Mouse (Mus musculus) bone marrow macrophage, adult 2 months (primary cell): Measurements from ENCODE around the gene Olfr67. TPM values are rescaled to one million over a fixed set of nuclear protein-coding genes. Genes with fewer than 3 reads are reported as not detected.
"Not testable (repeated sequence)": the region's sequence is repeated elsewhere in the genome, so short reads cannot be mapped to it uniquely, and the experiment has no call there.

Experiments used
- H3K27ac ChIP-seq: 2 replicates; pipeline ENCODE4 v1.5.1; 2012; ENCODE audit warnings: low read depth, low read length; ENCODE audit not compliant: insufficient read depth
- H3K4me1 ChIP-seq: 2 replicates; pipeline ENCODE4 v1.6.1; 2012; ENCODE audit warnings: low read length; ENCODE audit not compliant: control insufficient read depth, insufficient read depth
- H3K4me3 ChIP-seq: 2 replicates; pipeline ENCODE4 v1.5.1; 2012; ENCODE audit warnings: mild to moderate bottlenecking, low read length, moderate library complexity; ENCODE audit not compliant: insufficient read depth
- CTCF ChIP-seq: IDR thresholded peaks from 2 replicates; pipeline ENCODE4 v1.5.1; 2012; ENCODE audit warnings: low read depth, mild to moderate bottlenecking, low read length, moderate library complexity
- POLR2A ChIP-seq: IDR thresholded peaks from 2 replicates; pipeline ENCODE4 v1.6.1; 2012; ENCODE audit warnings: mild to moderate bottlenecking, low read depth, low read length, borderline replicate concordance
- polyA plus RNA-seq: library from polyadenylated mRNA; stranded (reverse); fragments of >200 nt; gene quantifications from 2 replicates; pipeline ENCODE4 v1.2.4, GENCODE M21; 2012; ENCODE audit not compliant: missing spikeins, insufficient read depth, insufficient read length

The Olfr67 gene
- polyA plus RNA-seq, 1 experiment, result not detected

GRCm38 (mm10) chr7:103812174-103812573 lies 20.6 kb upstream of the Olfr67 start:
- no peak for TF ChIP-seq POLR2A
- Histone ChIP-seq H3K27ac (no peak overlapping the region), H3K4me3 (no peak overlapping the region)

GRCm38 (mm10) chr7:103811223-103811845 lies 19.7 kb upstream of the Olfr67 start:
- H3K4me1 ChIP-seq, result no peaks in the 10 kb centered on the region
- H3K4me3 ChIP-seq, result no peak overlapping the region
- TF ChIP-seq CTCF, result no peak
- TF ChIP-seq POLR2A, result no peak
- no peak overlapping the region for H3K27ac ChIP-seq

More at GRCm38 (mm10) chr7:103812174-103812573, 20.6 kb upstream of the Olfr67 start:
- no peaks in the 10 kb centered on the region for H3K4me1 ChIP-seq

- H3K4me1 ChIP-seq, result no peaks in the 10 kb centered on the region
- TF ChIP-seq POLR2A (no peak), CTCF (no peak)
- no peak overlapping the region for H3K4me3 ChIP-seq
- no peak overlapping the region for H3K27ac ChIP-seq
These were observed 19.1 kb upstream of the Olfr67 start for GRCm38 (mm10) chr7:103810746-103811145.

- Histone ChIP-seq H3K4me3 (no peak overlapping the region), H3K4me1 (no peaks in the 10 kb centered on the region), H3K27ac (no peak overlapping the region)
- TF ChIP-seq POLR2A (no peak), CTCF (no peak)
These were observed 18.7 kb upstream of the Olfr67 start for GRCm38 (mm10) chr7:103810296-103810695.

GRCm38 (mm10) chr7:103809801-103810155 lies 18.2 kb upstream of the Olfr67 start:
- H3K4me3 ChIP-seq, result no peak overlapping the region
- H3K27ac ChIP-seq, result no peak overlapping the region

GRCm38 (mm10) chr7:103808971-103809800 lies 17.6 kb upstream of the Olfr67 start:
- no peak overlapping the region for H3K4me3 ChIP-seq
- H3K27ac ChIP-seq, result no peak overlapping the region
- TF ChIP-seq CTCF (no peak), POLR2A (no peak)
- no peaks in the 10 kb centered on the region for H3K4me1 ChIP-seq

More at GRCm38 (mm10) chr7:103809801-103810155, 18.2 kb upstream of the Olfr67 start:
- TF ChIP-seq POLR2A, result no peak
- TF ChIP-seq CTCF, result no peak
- H3K4me1 ChIP-seq, result no peaks in the 10 kb centered on the region

GRCm38 (mm10) chr7:103808120-103808519 lies 16.5 kb upstream of the Olfr67 start:
- H3K4me1 ChIP-seq, H3K27ac ChIP-seq, H3K4me3 ChIP-seq: not testable (repeated sequence)

GRCm38 (mm10) chr7:103806856-103807255 lies 15.2 kb upstream of the Olfr67 start:
- Histone ChIP-seq H3K27ac (no peak overlapping the region), H3K4me1 (no peaks in the 10 kb centered on the region), H3K4me3 (no peak overlapping the region)
- TF ChIP-seq CTCF, result no peak
- no peak for TF ChIP-seq POLR2A

- H3K4me1 ChIP-seq, result no peaks in the 10 kb centered on the region
- H3K27ac ChIP-seq, result no peak overlapping the region
- TF ChIP-seq CTCF (0 out of 2 replicates have a peak, but pooled peaks have one; percentile 12), POLR2A (no peak)
These were observed 1.2 kb upstream of the Olfr67 start for GRCm38 (mm10) chr7:103792669-103793388.

GRCm38 (mm10) chr7:103779598-103779997 lies 12.0 kb downstream of the Olfr67 start, which contains the start of gene Olfr68:
TSS of gene Olfr68 (minus strand) at chr7:103779698.
- H3K4me1 ChIP-seq, result no peaks in the 10 kb centered on the region
- TF ChIP-seq CTCF, result no peak
- no peak for TF ChIP-seq POLR2A
- no peak within 1 kb of the TSS for H3K27ac ChIP-seq
- H3K4me3 ChIP-seq, result no peak within 1 kb of the TSS

More at GRCm38 (mm10) chr7:103792669-103793388, 1.2 kb upstream of the Olfr67 start:
- no peak overlapping the region for H3K4me3 ChIP-seq

GRCm38 (mm10) chr7:103777652-103778051 lies 14.0 kb downstream of the Olfr67 start:
- not testable (repeated sequence) for H3K4me3 ChIP-seq, H3K27ac ChIP-seq, H3K4me1 ChIP-seq
